Mouse (Mus musculus) hematopoietic multipotent progenitor cell, adult 10-12 weeks (in vitro differentiated cells): Measurements from ENCODE around the gene Mt2. TPM values are rescaled to one million over a fixed set of nuclear protein-coding genes. Genes with fewer than 3 reads are reported as not detected.

ENCODE experiments used
- polyA plus RNA-seq: library from polyadenylated mRNA; stranded (reverse); fragments of >175 nt; gene quantifications from 2 replicates; pipeline ENCODE4 v1.2.3, GENCODE M21; 2012; ENCODE audit warnings: low replicate concordance

Mt2 gene
- 17.2 and 80.3 TPM in 2 replicates for polyA plus RNA-seq

DNA sequence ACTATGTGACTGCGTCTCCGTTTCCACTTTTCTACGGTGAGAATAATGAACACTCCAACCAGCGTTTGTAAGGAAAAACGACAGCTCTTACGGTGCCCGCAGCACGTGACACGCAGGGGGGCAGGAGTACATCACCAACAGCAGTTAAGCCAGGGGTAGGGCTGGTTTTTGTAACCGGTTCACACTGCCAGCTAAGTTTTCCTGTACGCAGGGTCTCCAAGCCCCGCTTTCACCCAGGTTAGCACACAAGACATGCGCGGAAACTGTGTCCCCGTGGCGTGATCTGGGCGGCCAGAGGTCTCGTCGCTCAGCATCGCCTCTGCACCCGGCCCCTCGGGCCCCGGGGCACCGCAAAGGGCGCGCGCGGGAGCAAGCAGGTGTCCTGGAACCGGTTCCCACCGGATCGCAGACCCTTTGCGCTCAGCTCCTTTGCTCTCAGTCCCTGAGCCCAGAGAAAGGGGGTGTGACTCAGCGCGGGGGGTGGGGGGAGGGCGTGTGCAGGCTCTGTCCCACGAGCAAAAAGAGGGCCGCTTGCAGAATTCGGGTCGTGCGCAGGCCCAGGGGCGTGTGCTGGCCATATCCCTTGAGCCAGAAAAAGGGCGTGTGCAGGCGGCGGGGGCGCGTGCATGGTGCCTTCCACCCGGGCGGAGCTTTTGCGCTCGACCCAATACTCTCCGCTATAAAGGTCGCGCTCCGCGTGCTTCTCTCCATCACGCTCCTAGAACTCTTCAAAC lies at the start of gene Mt2:
Mt2 (plus strand) TSS at position 590 of the 734 bp plus-strand sequence.

DNA sequence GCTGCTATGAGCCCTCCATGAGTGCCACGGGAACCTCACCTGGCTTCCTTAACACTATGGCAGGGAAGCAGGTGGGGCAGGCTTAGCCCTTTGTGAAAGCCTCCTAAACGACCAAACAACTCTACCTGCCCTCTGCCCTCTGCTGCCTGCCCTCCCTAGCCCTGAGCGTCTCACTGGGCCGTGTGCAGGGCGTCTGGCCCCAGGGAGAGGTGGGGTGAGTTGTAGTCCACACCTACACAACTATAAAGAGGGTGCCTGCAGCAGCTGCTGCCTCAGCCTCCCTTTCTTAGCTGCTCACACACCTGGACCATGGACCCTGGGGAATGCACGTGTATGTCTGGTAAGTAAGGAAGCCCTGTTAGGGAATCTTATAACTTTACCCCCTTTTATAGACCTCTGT lies 35.5 kb upstream of the Mt2 start, which contains the start of gene Mt4:
Mt4 (plus strand) TSS at position 265 of the 400 bp plus-strand sequence.

DNA sequence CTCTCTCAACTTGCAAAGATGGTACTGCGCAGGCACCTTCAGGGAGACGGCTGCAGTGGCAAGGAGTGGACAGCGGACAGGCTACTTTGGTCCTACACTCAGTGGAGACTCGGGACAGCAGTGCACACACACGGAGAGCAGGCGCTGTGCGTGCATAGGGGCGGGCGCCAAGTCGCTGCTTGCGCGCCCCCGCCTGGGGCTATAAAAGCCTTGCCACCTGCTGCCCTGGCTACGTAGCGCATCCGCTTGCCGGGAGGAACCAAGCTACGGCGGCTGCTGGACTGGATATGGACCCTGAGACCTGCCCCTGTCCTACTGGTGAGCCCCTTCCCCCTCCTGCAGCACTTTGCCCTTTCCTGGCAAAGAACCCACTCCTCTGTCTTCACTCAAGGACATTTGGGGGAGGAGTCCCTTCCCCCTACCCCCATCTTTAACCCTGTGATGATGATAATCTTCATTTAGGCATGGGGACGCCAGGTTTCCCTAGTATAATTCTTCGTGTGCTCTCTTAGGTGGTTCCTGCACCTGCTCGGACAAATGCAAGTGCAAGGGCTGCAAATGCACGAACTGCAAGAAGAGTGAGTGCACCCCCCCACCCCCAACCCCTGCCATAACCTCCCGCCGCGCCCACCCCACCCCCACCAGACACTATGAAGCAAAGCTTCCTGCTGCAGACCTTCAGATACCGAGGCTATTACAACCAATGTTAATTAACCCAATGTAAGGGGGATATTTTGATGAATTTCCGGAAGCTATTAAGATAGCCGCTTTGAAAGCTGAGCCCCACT lies 19.8 kb upstream of the Mt2 start, which contains the start of gene Mt3:
Mt3 (plus strand) TSS at position 95 of the 788 bp plus-strand sequence.

DNA sequence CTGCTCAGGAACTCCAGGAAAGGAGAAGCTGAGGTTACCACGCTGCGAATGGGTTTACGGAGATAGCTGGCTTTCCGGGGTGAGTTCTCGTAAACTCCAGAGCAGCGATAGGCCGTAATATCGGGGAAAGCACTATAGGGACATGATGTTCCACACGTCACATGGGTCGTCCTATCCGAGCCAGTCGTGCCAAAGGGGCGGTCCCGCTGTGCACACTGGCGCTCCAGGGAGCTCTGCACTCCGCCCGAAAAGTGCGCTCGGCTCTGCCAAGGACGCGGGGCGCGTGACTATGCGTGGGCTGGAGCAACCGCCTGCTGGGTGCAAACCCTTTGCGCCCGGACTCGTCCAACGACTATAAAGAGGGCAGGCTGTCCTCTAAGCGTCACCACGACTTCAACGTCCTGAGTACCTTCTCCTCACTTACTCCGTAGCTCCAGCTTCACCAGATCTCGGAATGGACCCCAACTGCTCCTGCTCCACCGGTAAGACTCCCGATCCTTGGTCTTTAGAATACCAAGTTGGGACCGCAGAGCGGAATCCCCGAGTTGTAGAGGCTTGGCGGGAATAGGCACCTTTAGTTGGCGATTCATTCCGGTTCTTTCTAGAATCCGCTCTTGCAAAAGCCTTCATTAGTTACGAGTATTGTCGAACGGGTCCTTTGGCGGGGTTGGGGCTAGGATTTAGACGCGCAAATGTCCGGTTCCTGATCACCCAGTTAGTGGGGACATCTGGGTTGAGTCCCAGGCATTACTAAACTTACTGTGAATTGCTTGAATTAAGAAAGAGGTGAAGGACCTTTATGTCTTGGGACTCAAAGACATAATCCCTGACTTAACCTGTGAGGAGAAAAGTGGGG lies 6.6 kb downstream of the Mt2 start, which contains the start of gene Mt1:
Mt1 (plus strand) TSS at position 226 of the 856 bp plus-strand sequence.

DNA sequence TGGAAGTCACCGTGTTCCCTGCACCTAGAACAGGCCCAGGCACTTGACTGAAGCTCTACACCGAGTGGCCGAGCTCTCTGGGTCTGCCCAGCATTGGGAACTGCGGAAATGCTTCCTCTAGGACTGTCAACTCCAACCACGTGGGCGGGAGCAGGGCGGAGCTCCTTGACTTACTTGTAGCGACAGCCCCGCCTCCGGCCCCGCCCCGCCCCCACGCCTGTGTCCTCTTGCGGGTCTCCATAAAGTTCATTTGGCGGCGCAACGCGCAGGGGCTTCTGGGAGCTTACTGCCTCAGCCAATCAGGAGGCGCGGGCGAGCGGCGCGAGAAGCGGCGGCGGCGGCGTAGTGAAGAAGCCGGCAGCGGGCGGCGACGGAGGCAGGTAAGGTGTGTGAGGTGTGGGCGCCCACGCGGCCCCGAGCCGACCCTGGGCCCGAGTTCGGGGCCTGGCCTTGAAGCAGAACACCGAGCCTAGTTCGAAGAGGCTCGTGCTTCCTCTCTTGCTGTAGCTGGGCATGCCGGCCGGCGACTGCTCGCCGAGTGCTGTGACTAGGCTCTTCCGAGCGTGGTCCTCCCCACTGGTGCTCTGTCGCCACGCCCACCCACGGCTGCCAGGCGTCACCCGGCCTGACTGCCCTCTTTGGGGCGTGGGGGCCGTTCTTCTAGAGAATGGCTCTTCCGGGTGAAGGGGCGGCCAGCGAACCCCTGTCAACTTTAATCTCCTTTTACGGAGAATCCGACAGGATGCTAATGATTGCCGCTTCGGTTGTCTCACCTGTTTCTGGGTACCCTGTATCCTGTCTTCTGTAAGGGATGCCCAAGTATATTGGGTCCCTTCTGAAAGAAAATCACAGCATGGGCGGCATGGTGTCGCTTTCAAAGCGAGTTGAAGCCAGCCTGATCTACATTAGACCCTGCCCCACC lies 42.0 kb downstream of the Mt2 start, which contains the start of gene Nup93:
Nup93 (plus strand) TSS at position 313 of the 922 bp plus-strand sequence.

Other genes with a start within 250 kb of the Mt2 start
- 48.5 and 56.3 TPM in 2 replicates for gene Amfr, start 159.8 kb upstream of the Mt2 start, polyA plus RNA-seq
- gene Nudt21, start 135.6 kb upstream of the Mt2 start, polyA plus RNA-seq: 171 and 284 TPM in 2 replicates
- 3.6 and 9.3 TPM in 2 replicates for gene Ogfod1, start 135.5 kb upstream of the Mt2 start, polyA plus RNA-seq
- 2.6 and 4.5 TPM in 2 replicates for gene Bbs2, start 73.7 kb upstream of the Mt2 start, polyA plus RNA-seq
- not detected in 2 replicates for gene Mt4, start 35.5 kb upstream of the Mt2 start, polyA plus RNA-seq
- gene Mt3, start 20.1 kb upstream of the Mt2 start, polyA plus RNA-seq: not detected in 2 replicates
- gene Mt1, start 6.4 kb downstream of the Mt2 start, polyA plus RNA-seq: 5.3 and 58.6 TPM in 2 replicates
- gene Nup93, start 41.9 kb downstream of the Mt2 start, polyA plus RNA-seq: 2.2 and 3.1 TPM in 2 replicates
- 0.43 and 0.47 TPM in 2 replicates for gene Slc12a3, start 156.5 kb downstream of the Mt2 start, polyA plus RNA-seq
- gene Herpud1, start 213.8 kb downstream of the Mt2 start, polyA plus RNA-seq: 141 and 148 TPM in 2 replicates